Mouse (Mus musculus): ENCODE results near the gene AC170998.1. TPM values are rescaled to one million over a fixed set of nuclear protein-coding genes. Genes with fewer than 3 reads are reported as not detected.

AC170998.1 gene
- polyA plus RNA-seq, 1 experiment from 2014 or later, result 2.3 TPM

DNA sequence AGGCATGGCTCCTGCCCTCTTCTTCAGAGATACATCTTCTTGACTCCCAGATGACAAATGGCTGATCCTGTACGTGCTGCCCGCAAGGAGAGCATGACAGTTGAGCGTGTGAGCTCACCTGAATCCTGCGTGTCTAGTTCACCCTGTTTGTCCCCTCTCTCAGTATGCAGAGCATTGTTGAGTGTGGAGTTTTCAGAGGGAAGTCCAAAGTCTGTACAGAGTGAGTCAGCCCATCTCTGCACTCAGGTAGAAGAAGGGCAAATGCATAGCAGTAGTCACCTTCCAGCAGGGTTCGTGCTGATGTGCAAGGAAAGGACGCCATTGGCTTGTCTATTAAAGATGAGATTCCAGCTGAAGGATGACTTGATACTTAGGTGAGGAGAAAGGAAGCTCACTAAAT lies 13.4 kb downstream of the AC170998.1 start:
- peaks cover 25% of the 10 kb centered on the region for H3K36me3 ChIP-seq (ENCODE audit: control insufficient read depth, insufficient read depth, low read length)

DNA sequence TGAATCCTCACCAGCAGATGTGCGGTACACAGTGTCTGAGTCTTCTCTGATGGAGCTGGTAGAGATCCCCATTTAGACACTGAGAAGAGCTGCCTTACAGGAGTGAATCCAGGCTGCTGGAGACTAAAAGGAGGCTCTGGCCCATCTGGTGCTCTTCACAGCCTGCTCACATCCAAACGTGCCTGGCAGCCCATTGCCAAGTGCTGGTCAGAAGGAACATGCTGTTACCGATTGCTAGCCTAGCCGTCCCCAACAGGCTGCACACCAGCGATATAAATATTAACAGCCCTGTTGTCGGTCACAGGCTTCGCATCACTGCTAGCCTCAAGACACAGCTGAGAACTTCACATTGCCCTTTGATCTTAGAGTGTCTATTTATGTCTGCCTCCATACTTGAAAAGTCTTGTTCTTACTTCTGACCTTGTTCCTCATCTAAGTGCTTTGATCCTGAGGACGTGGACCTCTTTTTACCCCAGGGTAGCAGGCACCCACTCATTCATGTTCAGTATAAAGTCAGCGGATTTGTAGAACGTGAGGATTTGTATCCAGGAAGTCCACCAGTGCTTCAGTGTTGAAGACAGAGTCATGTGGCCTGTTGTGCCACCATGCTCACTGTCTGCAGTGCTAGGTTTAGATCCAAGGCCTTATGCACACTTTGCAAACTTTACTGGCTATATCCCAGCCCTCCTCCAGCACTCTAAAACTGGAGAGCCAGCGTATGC lies 17.4 kb downstream of the AC170998.1 start:
- H3K9ac ChIP-seq (ENCODE audit: low read depth, low read length), result no peak overlapping the region
- no peak for ATAC-seq
- no peak overlapping the region for H3K4me3 ChIP-seq (ENCODE audit: low read depth, low read length)
- no peaks in the 10 kb centered on the region for H3K4me1 ChIP-seq (ENCODE audit: control insufficient read depth, insufficient read depth, low read length)
- no peak overlapping the region for H3K4me2 ChIP-seq (ENCODE audit: low read length)
- 93% methylated on average over 11 of the region's 11 CpGs for WGBS
- no peaks in the 10 kb centered on the region for H3K9me3 ChIP-seq (replicated peaks; ENCODE audit: control insufficient read depth, low read length, poor library complexity, severe bottlenecking)
- H3K27ac ChIP-seq (ENCODE audit: low read length), result no peak overlapping the region
- peaks cover 38% of the 10 kb centered on the region for H3K36me3 ChIP-seq (ENCODE audit: control insufficient read depth, insufficient read depth, low read length)
- H3K27me3 ChIP-seq (ENCODE audit: control insufficient read depth, insufficient read depth, low read depth, low read length), result no peaks in the 10 kb centered on the region

More for the DNA sequence above, 13.4 kb downstream of the AC170998.1 start:
- no peak for ATAC-seq
- no peak overlapping the region for H3K27ac ChIP-seq (ENCODE audit: low read length)
- H3K4me3 ChIP-seq (ENCODE audit: low read depth, low read length), result no peak overlapping the region
- 96% methylated on average over 6 of the region's 6 CpGs for WGBS
- no peak overlapping the region for H3K9ac ChIP-seq (ENCODE audit: low read depth, low read length)
- no peaks in the 10 kb centered on the region for H3K9me3 ChIP-seq (replicated peaks; ENCODE audit: control insufficient read depth, low read length, poor library complexity, severe bottlenecking)
- H3K27me3 ChIP-seq (ENCODE audit: control insufficient read depth, insufficient read depth, low read depth, low read length), result no peaks in the 10 kb centered on the region
- H3K4me1 ChIP-seq (ENCODE audit: control insufficient read depth, insufficient read depth, low read length), result no peaks in the 10 kb centered on the region
- no peak overlapping the region for H3K4me2 ChIP-seq (ENCODE audit: low read length)

DNA sequence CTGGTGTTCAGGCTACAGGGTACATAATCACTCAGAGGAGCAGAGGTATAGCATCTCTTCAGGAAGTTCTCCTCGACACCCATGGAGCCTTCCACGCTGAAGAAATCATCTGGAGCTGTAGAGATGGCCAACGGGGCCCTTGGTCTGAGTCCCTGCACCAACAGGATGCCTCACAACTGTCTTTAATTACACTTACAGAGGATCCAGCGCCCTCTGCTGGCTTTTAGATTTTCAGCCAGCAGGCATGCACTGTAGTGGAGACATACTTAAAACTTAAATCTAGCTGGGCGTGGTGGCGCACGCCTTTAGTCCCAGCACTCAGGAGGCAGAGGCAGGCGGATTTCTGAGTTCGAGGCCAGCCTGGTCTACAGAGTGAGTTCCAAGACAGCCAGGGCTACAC lies 18.0 kb downstream of the AC170998.1 start:
- Histone ChIP-seq H3K36me3 (ENCODE audit: control insufficient read depth, insufficient read depth, low read length) (peaks cover 37% of the 10 kb centered on the region), H3K27me3 (ENCODE audit: control insufficient read depth, insufficient read depth, low read depth, low read length) (no peaks in the 10 kb centered on the region), H3K9ac (ENCODE audit: low read depth, low read length) (no peak overlapping the region), H3K4me3 (ENCODE audit: low read depth, low read length) (no peak overlapping the region), H3K27ac (ENCODE audit: low read length) (no peak overlapping the region), H3K9me3 (replicated peaks; ENCODE audit: control insufficient read depth, low read length, poor library complexity, severe bottlenecking) (no peaks in the 10 kb centered on the region), H3K4me1 (ENCODE audit: control insufficient read depth, insufficient read depth, low read length) (no peaks in the 10 kb centered on the region), H3K4me2 (ENCODE audit: low read length) (no peak overlapping the region)
- 87% methylated on average over 9 of the region's 9 CpGs for WGBS
- no peak for ATAC-seq

DNA sequence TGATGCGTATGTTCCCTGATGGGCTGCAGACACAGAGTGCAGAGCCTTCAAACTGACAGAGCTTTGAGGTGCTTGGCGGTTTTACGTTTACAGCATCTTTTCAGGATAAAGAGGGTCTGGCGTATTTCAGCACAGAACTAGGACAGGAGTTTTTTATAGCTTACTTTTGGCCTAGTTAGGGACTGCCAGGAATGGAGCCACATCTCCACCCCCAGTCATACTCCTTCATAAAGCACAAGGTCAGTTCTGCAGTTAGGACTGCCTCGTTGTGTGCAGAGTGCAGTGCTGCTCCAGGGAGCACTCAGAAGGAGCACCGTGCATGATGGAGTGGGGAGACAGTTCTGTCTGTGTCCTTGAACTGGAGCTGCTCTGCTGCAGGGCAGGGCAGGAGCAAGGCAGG lies 19.9 kb downstream of the AC170998.1 start:
- WGBS, result 92% methylated on average over 6 of the region's 6 CpGs
- no peak overlapping the region for H3K9ac ChIP-seq (ENCODE audit: low read depth, low read length)

DNA sequence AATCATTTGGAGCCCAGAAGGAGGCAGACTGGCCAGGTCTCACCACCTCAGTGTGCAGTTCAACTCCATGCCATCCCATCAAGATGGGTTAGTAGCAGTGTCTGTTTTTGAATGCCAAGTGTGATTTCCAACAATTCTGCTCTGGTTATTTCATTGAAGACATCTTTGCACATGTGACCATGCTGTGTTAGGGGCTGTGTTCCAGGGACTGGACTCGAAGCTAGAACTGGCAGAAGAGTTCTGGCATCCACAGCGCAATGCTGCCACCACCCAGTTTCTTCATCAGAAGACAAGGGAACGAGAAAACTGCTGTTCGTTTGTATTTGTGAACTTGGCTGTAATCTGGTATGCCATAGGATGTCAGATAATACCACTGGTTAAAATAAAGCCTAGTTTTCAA lies 22.1 kb downstream of the AC170998.1 start:
- H3K9me3 ChIP-seq (replicated peaks; ENCODE audit: control insufficient read depth, low read length, poor library complexity, severe bottlenecking), result no peaks in the 10 kb centered on the region
- ATAC-seq, result no peak
- H3K36me3 ChIP-seq (ENCODE audit: control insufficient read depth, insufficient read depth, low read length), result peaks cover 27% of the 10 kb centered on the region
- no peaks in the 10 kb centered on the region for H3K4me1 ChIP-seq (ENCODE audit: control insufficient read depth, insufficient read depth, low read length)
- no peaks in the 10 kb centered on the region for H3K27me3 ChIP-seq (ENCODE audit: control insufficient read depth, insufficient read depth, low read depth, low read length)
- H3K4me2 ChIP-seq (ENCODE audit: low read length), result no peak overlapping the region
- WGBS, result 94% methylated on average over 4 of the region's 4 CpGs
- no peak overlapping the region for H3K9ac ChIP-seq (ENCODE audit: low read depth, low read length)
- H3K27ac ChIP-seq (ENCODE audit: low read length), result no peak overlapping the region
- H3K4me3 ChIP-seq (ENCODE audit: low read depth, low read length), result no peak overlapping the region

More for the DNA sequence above, 19.9 kb downstream of the AC170998.1 start:
- Histone ChIP-seq H3K36me3 (ENCODE audit: control insufficient read depth, insufficient read depth, low read length) (peaks cover 37% of the 10 kb centered on the region), H3K4me3 (ENCODE audit: low read depth, low read length) (no peak overlapping the region), H3K27ac (ENCODE audit: low read length) (no peak overlapping the region), H3K27me3 (ENCODE audit: control insufficient read depth, insufficient read depth, low read depth, low read length) (no peaks in the 10 kb centered on the region), H3K4me1 (ENCODE audit: control insufficient read depth, insufficient read depth, low read length) (no peaks in the 10 kb centered on the region), H3K4me2 (ENCODE audit: low read length) (no peak overlapping the region), H3K9me3 (replicated peaks; ENCODE audit: control insufficient read depth, low read length, poor library complexity, severe bottlenecking) (no peaks in the 10 kb centered on the region)
- ATAC-seq, result no peak

DNA sequence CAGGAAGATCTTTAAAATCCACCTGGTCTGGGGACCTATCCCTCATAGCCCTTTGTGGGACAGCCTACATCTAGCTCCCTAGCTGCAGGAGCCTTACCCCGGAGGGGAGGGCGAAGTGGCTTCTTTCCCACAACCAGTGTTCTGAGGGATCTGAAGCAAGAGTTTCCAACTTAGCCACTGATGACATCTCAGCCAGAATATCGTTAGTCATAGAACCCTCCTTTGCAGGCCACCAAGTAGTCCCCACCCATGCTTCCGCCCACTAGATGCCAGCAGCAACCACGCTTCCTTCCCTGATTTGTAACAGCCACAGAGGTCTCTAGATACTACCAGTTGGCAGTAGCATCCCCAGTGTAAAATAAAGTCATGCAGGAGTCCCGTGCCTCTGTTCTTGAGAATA lies 24.7 kb downstream of the AC170998.1 start:
- Histone ChIP-seq H3K27ac (ENCODE audit: low read length) (no peak overlapping the region), H3K4me3 (ENCODE audit: low read depth, low read length) (no peak overlapping the region), H3K4me2 (ENCODE audit: low read length) (no peak overlapping the region), H3K36me3 (ENCODE audit: control insufficient read depth, insufficient read depth, low read length) (peaks cover 14% of the 10 kb centered on the region), H3K27me3 (ENCODE audit: control insufficient read depth, insufficient read depth, low read depth, low read length) (no peaks in the 10 kb centered on the region), H3K9me3 (replicated peaks; ENCODE audit: control insufficient read depth, low read length, poor library complexity, severe bottlenecking) (no peaks in the 10 kb centered on the region), H3K9ac (ENCODE audit: low read depth, low read length) (no peak overlapping the region), H3K4me1 (ENCODE audit: control insufficient read depth, insufficient read depth, low read length) (no peaks in the 10 kb centered on the region)
- no peak for ATAC-seq
- WGBS, result 87% methylated on average over 6 of the region's 6 CpGs

DNA sequence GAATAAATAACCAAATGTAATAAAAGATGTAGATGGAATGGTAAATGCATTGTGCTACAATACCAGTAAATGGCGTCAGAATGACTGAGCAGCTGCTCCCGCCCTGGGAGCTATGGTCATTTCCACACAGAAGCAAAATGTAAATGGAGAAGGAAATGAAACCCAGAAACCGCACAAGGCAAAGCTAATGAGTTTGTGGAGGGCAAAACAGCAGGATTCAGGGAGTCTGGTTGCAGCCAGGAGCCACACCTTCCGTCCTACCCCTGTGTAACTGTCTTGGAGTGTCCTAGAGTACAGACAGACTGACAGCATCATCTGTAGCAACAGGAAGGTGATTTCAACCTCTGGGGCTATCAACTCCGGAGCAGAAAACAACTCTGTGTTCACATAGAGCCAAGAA lies 30.6 kb downstream of the AC170998.1 start:
- Histone ChIP-seq H3K4me2 (ENCODE audit: low read length) (no peak overlapping the region), H3K4me1 (ENCODE audit: control insufficient read depth, insufficient read depth, low read length) (no peaks in the 10 kb centered on the region), H3K27me3 (ENCODE audit: control insufficient read depth, insufficient read depth, low read depth, low read length) (no peaks in the 10 kb centered on the region), H3K36me3 (ENCODE audit: control insufficient read depth, insufficient read depth, low read length) (no peaks in the 10 kb centered on the region), H3K9me3 (replicated peaks; ENCODE audit: control insufficient read depth, low read length, poor library complexity, severe bottlenecking) (no peaks in the 10 kb centered on the region), H3K27ac (ENCODE audit: low read length) (no peak overlapping the region), H3K9ac (ENCODE audit: low read depth, low read length) (no peak overlapping the region), H3K4me3 (ENCODE audit: low read depth, low read length) (no peak overlapping the region)
- WGBS, result 71% methylated on average over 5 of the region's 5 CpGs
- ATAC-seq, result no peak

DNA sequence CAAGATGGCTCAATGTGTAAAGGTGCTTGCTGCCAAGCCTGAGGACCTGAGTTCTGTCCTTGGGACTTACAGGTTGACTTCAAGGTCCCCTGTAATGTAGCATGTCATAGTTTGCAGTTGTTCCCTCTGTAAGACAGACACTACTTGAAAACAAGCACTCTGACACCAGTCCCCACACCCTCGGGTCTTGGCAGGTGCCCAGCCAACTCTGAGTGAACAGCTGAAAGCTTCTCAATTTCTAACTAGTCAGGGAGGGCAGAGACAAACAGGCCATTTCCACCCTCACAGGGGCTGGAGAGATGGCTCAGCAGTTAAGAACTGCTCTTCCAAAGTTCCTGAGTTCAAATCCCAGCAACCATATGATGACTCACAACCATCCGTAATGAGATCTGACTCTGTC lies 31.6 kb downstream of the AC170998.1 start:
- no peaks in the 10 kb centered on the region for H3K27me3 ChIP-seq (ENCODE audit: control insufficient read depth, insufficient read depth, low read depth, low read length)
- ATAC-seq, result no peak
- WGBS, result 84% methylated on average over 2 of the region's 2 CpGs
- H3K36me3 ChIP-seq (ENCODE audit: control insufficient read depth, insufficient read depth, low read length), result no peaks in the 10 kb centered on the region
- H3K9me3 ChIP-seq (replicated peaks; ENCODE audit: control insufficient read depth, low read length, poor library complexity, severe bottlenecking), result no peaks in the 10 kb centered on the region
- H3K27ac ChIP-seq (ENCODE audit: low read length), result no peak overlapping the region
- no peak overlapping the region for H3K9ac ChIP-seq (ENCODE audit: low read depth, low read length)
- no peaks in the 10 kb centered on the region for H3K4me1 ChIP-seq (ENCODE audit: control insufficient read depth, insufficient read depth, low read length)
- H3K4me2 ChIP-seq (ENCODE audit: low read length), result no peak overlapping the region
- no peak overlapping the region for H3K4me3 ChIP-seq (ENCODE audit: low read depth, low read length)

DNA sequence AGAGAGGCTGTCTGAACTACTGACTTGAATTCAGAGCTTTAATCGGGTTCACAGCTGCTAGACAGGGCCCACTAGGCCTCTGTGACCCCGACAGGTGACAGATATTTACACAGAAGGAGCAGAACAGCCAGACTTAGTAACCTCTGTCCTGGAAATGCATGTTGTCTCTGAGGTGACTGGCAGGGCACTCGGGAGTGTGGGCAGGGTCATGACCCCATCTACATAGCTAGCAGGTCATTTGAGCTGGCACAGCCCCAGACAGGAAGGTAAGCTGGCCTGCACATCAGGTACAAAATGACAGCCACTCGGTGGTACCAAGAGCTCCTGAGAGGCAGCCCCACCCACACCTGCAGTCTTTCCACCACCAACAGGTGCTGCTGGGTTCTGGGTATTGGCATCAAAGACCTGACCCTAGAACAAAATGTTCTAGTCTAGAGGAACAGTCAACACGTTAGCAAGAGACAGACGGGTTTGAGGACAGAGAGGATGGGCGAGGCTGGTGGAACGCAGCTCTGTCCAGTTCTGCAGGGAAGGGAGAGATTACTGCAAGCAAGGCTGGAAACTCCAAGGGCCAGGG lies 34.9 kb downstream of the AC170998.1 start:
- no peak overlapping the region for H3K4me2 ChIP-seq (ENCODE audit: low read length)
- H3K27ac ChIP-seq (ENCODE audit: low read length), result no peak overlapping the region
- no peak overlapping the region for H3K4me3 ChIP-seq (ENCODE audit: low read depth, low read length)
- no peaks in the 10 kb centered on the region for H3K4me1 ChIP-seq (ENCODE audit: control insufficient read depth, insufficient read depth, low read length)
- no peaks in the 10 kb centered on the region for H3K27me3 ChIP-seq (ENCODE audit: control insufficient read depth, insufficient read depth, low read depth, low read length)
- no peak overlapping the region for H3K9ac ChIP-seq (ENCODE audit: low read depth, low read length)
- 80% methylated on average over 8 of the region's 8 CpGs for WGBS
- no peak for ATAC-seq
- H3K36me3 ChIP-seq (ENCODE audit: control insufficient read depth, insufficient read depth, low read length), result no peaks in the 10 kb centered on the region
- no peaks in the 10 kb centered on the region for H3K9me3 ChIP-seq (replicated peaks; ENCODE audit: control insufficient read depth, low read length, poor library complexity, severe bottlenecking)

Measured in midbrain, embryonic 16.5 days (tissue).